Mouse (Mus musculus) limb, embryonic 10.5 days (tissue): ENCODE data around the gene Fbxl18. TPM values are rescaled to one million over a fixed set of nuclear protein-coding genes. Genes with fewer than 3 reads are reported as not detected.
"Not testable (repeated sequence)": the region's sequence is repeated elsewhere in the genome, so short reads cannot be mapped to it uniquely, and the experiment has no call there.

Source experiments
- DNase-seq: peaks from one replicate; pipeline ENCODE4 v3.0.0-alpha.2; 2017; ENCODE audit warnings: low spot score
- H3K27ac ChIP-seq: fragments of 300-500 bp; sonication (generic); 2 replicates; pipeline ENCODE4 v1.5.1; 2016; ENCODE audit warnings: mild to moderate bottlenecking
- H3K27me3 ChIP-seq: fragments of 300-500 bp; sonication (generic); 2 replicates; pipeline ENCODE4 v1.6.1; 2016; ENCODE audit warnings: low read depth, mild to moderate bottlenecking; ENCODE audit not compliant: poor library complexity, severe bottlenecking
- H3K36me3 ChIP-seq: fragments of 300-500 bp; sonication (generic); 2 replicates; pipeline ENCODE4 v1.6.1; 2016; ENCODE audit warnings: mild to moderate bottlenecking, moderate library complexity
- H3K4me1 ChIP-seq: fragments of 300-500 bp; sonication (generic); 2 replicates; pipeline ENCODE4 v1.6.1; 2016
- H3K4me3 ChIP-seq: fragments of 300-500 bp; sonication (generic); 2 replicates; pipeline ENCODE4 v1.5.1; 2016; ENCODE audit warnings: mild to moderate bottlenecking, moderate library complexity
- H3K9me3 ChIP-seq: fragments of 300-500 bp; sonication (generic); replicated peaks from 2 replicates; pipeline ENCODE4 v1.6.1; 2016; ENCODE audit warnings: mild to moderate bottlenecking
- WGBS: fragments of 180-500 bp; shearing (Covaris S2); methylation state at CpG from one replicate; pipeline ENCODE4 v1.1.7; 2016; 5-methylcytosine and 5-hydroxymethylcytosine counted together
- polyA plus RNA-seq: library from polyadenylated mRNA; unstranded; fragments of >200 nt; fragmentation: Nextera tagmentation; extraction: Ambion mirVana; gene quantifications from 2 replicates; pipeline ENCODE4 v1.2.1, GENCODE M21; 2016

Gene Fbxl18
- polyA plus RNA-seq, 1 experiment from 2014 or later: 20.9 TPM

DNA sequence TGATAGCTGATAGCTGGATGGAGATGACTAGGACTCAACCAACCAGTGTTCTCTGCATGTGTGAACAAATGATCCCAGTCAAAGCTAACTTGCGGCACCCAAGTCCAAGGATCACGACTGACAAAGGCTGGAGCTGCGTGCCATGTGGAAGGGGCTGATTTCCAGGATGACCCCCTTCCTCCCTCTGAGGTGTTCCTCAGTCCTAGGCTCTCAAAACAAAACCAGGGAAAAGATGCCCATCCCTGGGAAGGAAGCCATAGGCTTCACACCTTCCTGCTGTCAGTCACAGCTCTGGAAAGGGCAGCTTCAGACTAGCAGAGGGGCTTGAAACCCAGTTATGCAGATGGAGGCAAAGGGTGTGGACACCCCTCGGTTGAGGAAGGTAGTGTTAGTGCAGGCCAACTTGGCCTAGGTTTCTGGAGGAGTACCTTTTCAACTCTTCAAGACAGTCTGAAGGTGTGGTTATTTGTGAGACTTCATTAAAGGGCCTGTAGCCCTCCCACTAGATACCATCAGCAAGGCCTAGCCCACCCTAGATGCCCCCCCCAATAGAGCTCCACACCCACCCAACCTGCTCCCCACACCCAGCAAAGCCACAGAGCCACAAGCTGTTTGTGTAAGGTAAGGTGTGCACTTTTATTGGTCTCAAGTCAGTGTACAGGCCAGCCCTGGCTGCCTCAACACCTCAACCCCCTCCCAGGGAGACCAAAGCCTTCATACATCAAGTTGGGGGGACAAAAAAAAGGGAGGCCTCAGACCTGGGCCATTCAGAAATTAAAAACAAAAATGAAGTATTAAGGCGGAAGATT lies 7.5 kb upstream of the Fbxl18 start:
- no peak for DNase-seq
- 55% methylated on average over 5 of the region's 5 CpGs for WGBS
- Histone ChIP-seq H3K27me3 (peaks cover 20% of the 10 kb centered on the region; the same call in 1 of the 2 replicates), H3K9me3 (no peaks in the 10 kb centered on the region), H3K4me3 (no peak overlapping the region), H3K27ac (no peak overlapping the region), H3K4me1 (peaks cover 24% of the 10 kb centered on the region), H3K36me3 (peaks cover 79% of the 10 kb centered on the region)

DNA sequence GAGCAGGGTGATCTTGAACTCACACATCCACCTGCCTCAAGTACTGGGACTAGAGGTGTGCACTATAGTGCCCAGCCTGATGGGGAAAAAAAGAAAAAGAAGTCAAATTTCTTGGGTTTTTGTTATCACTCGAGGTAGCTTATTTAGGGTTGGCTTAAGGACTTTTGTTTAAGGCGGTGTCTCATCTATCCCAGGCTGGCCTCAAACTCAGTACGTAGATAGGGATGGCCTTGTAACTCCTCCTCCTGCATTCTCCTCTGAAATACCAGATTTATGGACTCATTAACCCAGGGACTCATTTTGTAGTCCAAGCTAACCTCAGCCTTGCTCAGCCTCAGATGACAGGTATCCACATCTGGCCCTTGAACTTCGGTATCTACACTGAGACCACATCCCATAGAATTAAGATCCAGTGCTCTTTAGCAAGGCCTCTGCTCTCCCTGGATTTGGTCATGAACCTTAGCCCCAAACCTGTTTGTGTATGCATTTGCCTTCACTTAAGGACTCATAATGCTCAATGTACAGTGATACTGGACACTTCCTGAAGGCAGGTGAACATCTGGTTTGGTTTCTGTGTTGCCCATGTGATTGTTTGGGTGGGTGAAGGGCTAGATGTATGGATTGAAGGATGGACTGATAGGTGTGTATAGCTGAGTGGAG lies 6.8 kb upstream of the Fbxl18 start:
- H3K36me3 ChIP-seq: peaks cover 83% of the 10 kb centered on the region
- no peak for DNase-seq
- H3K27ac ChIP-seq: no peak overlapping the region

DNA sequence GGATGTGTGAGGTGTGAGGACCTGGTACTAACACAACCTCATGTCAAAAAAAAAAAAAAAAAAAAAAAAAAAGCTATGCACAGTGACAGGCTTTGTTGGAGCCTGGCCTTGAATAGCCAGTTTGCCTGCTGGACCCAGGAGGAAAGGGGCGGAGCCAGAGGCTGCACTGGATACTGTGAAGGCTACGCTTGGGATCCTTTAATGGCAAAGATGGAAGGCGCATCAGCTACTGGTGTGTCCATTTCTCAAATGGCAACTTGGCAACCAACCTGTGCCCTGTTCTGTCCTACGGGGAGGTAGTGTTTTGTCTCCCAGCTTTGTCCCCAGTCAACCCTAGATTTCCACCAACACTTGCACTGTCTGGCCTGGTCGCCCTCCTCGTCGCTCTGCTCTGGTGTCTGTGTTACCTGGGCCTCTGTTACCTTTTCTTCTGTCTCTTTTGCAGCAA lies 6.2 kb upstream of the Fbxl18 start:
- Histone ChIP-seq H3K9me3 (no peaks in the 10 kb centered on the region), H3K27ac (no peak overlapping the region), H3K4me1 (peaks cover 14% of the 10 kb centered on the region), H3K36me3 (peaks cover 83% of the 10 kb centered on the region), H3K4me3 (no peak overlapping the region), H3K27me3 (peaks cover 19% of the 10 kb centered on the region; the same call in 1 of the 2 replicates)
- DNase-seq: no peak
- WGBS: 87% methylated on average over 7 of the region's 7 CpGs

More for the DNA sequence above, 6.8 kb upstream of the Fbxl18 start:
- H3K9me3 ChIP-seq: no peaks in the 10 kb centered on the region
- peaks cover 16% of the 10 kb centered on the region for H3K4me1 ChIP-seq
- H3K27me3 ChIP-seq: peaks cover 20% of the 10 kb centered on the region; the same call in 1 of the 2 replicates
- no peak overlapping the region for H3K4me3 ChIP-seq
- 60% methylated on average over 4 of the region's 4 CpGs for WGBS

DNA sequence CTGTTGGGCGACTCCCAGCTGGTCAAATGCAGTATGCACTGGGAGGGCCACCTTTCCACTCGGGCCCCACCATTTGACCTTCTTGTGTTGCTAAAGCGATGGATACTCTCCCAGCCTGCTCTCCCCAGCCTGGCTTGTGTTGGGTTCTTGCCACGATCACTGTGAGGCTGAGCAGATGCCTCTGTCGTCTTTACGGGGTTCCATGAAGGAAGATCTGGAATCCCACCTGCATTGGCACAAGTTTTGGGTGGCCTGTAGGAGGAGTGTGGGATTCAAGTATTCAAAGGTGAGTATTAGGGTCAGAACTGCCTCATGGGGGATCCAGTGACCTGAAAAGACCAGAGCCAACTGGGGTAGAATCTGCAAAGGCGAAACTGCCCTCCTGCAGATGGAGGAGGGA lies 5.4 kb upstream of the Fbxl18 start:
- Histone ChIP-seq H3K9me3 (no peaks in the 10 kb centered on the region), H3K4me3 (no peak overlapping the region), H3K36me3 (peaks cover 79% of the 10 kb centered on the region), H3K27ac (no peak overlapping the region), H3K4me1 (peaks cover 20% of the 10 kb centered on the region), H3K27me3 (peaks cover 12% of the 10 kb centered on the region; the same call in 1 of the 2 replicates)
- no peak for DNase-seq
- 90% methylated on average over 7 of the region's 7 CpGs for WGBS

DNA sequence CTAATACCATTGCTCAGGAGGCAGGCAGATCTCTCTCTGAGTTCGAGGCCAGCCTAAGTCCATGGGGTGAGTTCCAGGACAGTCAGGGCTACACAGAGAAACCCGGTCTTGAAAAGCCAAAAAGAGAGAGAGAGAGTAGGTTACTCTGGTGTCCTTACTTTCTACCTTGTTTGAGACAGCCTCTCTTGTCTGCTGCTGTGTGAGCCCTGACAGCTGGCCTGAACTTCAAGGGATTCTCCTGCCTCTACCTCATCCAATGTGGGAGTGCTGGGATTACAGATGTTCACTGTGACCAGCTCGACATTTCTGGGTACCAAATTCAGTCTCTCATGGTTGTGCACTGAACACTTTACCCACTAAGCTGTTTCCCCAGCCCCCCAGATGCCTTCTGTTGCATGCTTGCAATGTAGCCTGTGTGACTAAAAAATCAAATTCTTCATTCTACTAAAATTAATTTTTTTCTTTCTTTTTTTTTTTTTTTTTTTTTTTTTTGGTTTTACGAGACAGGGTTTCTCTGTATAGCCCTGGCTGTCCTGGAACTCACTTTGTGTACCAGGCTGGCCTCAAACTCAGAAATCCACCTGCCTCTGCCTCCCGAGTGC lies 4.8 kb upstream of the Fbxl18 start:
- WGBS: 84% methylated on average over 5 of the region's 5 CpGs
- no peak for DNase-seq
- Histone ChIP-seq H3K4me1 (peaks cover 23% of the 10 kb centered on the region), H3K27ac (no peak overlapping the region), H3K36me3 (peaks cover 73% of the 10 kb centered on the region), H3K9me3 (no peaks in the 10 kb centered on the region), H3K27me3 (peaks cover 6% of the 10 kb centered on the region; the same call in 1 of the 2 replicates), H3K4me3 (no peak overlapping the region)

DNA sequence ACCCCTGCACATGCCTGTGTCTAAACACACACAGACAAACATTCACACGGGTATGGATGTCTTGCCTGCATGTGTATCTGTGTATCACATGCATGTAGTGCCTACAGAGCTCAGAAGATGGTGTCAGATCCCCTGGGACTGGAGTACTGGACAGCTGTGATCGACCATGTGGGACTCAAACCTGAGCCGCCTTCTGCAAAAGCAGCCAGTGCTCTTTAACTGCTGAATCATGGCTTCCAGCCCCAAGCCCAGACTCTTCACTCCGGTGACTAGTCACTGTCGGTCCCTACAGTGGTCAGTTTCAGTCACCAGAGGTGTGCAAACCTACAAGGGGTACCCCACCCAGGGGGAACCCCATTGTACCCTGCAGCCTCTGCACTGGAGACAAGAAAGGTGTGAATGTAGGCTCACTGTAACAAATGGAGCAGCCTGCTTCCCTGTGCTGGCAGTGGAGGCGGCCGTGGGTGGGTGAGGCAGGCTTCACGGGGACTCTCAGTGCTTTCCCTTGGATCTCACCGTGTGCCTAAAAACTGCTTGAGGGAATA lies 3.9 kb upstream of the Fbxl18 start:
- H3K36me3 ChIP-seq: peaks cover 64% of the 10 kb centered on the region
- 87% methylated on average over 9 of the region's 9 CpGs for WGBS
- H3K4me1 ChIP-seq: peaks cover 20% of the 10 kb centered on the region
- no peak overlapping the region for H3K27ac ChIP-seq
- H3K27me3 ChIP-seq: no peaks in the 10 kb centered on the region
- no peak for DNase-seq
- H3K9me3 ChIP-seq: no peaks in the 10 kb centered on the region
- H3K4me3 ChIP-seq: no peak overlapping the region

DNA sequence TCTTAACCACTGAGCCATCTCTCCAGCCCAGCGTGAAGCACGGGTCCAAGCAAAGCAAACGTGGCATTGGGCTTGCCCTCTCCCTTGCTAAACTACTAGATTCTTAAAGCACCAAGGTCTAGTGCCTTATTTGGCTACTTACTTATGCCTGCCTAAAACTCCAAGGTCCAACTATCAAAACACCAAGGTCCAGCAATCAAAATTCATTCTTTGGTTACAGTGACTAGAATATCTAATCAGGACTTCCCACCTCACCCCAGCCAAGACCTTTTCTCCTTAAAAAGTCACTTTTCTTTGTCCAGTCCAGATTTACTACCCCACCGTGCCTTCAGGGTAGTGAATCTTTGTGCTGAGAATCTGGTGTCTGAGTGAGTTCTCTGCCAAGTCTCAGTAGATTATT lies 3.1 kb upstream of the Fbxl18 start:
- Histone ChIP-seq H3K36me3 (peaks cover 56% of the 10 kb centered on the region), H3K4me3 (no peak overlapping the region), H3K9me3 (no peaks in the 10 kb centered on the region), H3K27ac (no peak overlapping the region), H3K4me1 (peaks cover 21% of the 10 kb centered on the region), H3K27me3 (no peaks in the 10 kb centered on the region)
- 96% methylated on average over 4 of the region's 4 CpGs for WGBS
- DNase-seq: no peak

DNA sequence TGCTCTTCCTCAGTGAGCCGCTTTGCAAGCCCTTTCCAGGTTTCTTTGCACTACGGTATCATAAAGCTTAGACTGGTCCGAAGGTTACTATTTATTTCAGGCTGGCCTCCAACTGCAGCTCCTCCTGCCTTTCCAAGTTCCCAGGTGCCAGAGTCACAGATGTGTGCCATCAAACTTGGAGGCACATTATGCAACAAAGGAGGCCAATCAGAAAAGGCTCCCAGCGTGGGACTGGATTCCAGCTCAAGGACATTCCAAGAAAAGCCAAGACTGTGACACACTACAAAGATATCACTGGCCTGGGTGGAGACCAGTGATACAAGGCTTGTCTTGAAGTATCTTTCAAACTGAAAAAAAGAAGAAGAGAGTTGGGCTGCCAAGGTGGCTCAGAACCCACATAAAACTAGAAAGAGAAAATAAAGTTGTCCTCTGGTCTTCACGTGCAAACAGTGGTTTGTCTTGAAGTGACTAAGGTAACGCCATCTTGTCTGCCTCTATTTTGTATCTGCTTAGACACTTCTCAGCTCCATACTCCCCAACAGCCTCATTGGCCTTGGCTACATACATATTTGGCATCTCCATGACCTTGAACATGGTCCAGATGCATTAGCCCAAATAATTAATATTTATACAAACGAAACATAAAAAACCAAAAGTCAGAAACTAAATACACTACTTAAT lies 2.5 kb upstream of the Fbxl18 start:
- Histone ChIP-seq H3K27me3 (no peaks in the 10 kb centered on the region), H3K4me1 (peaks cover 21% of the 10 kb centered on the region), H3K9me3 (no peaks in the 10 kb centered on the region), H3K36me3 (peaks cover 50% of the 10 kb centered on the region), H3K27ac (no peak overlapping the region), H3K4me3 (no peak overlapping the region)
- DNase-seq: no peak
- 94% methylated on average over 7 of the region's 7 CpGs for WGBS

DNA sequence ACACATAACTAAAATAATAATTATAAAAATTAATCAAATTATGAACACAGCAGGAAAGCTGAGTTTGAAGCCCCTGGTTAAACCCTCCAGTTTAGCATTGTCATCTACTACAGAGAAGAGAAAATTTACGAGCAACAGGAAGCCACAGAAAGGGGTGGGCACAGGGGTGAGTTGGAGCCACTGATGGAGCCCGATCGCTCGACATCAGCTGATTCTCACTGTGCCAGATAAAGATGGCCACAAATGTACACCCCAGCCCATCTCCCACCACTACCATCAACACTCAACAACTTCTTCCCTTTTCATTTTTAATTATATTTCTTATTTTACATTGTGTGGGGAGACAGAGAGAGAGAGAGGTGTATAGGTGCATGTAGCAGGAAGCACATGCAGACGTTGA lies 1.5 kb upstream of the Fbxl18 start:
- no peak for DNase-seq
- Histone ChIP-seq H3K27me3 (no peaks in the 10 kb centered on the region), H3K4me1 (peaks cover 21% of the 10 kb centered on the region), H3K27ac (no peak overlapping the region), H3K4me3 (no peak overlapping the region), H3K36me3 (peaks cover 40% of the 10 kb centered on the region), H3K9me3 (no peaks in the 10 kb centered on the region)
- 92% methylated on average over 5 of the region's 5 CpGs for WGBS

DNA sequence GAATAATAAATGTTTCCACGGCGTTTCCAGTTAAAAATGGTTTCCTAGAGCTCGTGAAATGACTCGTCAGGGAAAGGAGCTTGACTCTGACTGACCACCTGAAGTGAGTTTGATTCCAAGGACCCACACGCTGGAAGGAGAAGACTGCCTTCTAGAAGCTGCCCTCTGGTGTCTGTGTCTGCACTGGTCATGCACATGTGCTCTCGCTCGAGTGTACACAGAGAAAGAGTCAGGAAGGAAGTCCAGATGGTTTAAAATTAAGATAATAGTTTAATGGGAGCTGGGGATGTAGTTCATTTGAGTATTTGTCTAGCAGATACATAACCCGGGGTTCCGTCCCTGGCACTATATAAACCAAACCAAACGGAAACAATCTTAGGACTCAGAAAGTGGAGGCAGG lies 971 bp upstream of the Fbxl18 start:
- Histone ChIP-seq H3K36me3 (peaks cover 35% of the 10 kb centered on the region), H3K4me1 (peaks cover 21% of the 10 kb centered on the region), H3K27ac (no peak overlapping the region), H3K4me3 (no peak overlapping the region), H3K27me3 (no peaks in the 10 kb centered on the region), H3K9me3 (no peaks in the 10 kb centered on the region)
- no peak for DNase-seq
- WGBS: 87% methylated on average over 10 of the region's 10 CpGs

DNA sequence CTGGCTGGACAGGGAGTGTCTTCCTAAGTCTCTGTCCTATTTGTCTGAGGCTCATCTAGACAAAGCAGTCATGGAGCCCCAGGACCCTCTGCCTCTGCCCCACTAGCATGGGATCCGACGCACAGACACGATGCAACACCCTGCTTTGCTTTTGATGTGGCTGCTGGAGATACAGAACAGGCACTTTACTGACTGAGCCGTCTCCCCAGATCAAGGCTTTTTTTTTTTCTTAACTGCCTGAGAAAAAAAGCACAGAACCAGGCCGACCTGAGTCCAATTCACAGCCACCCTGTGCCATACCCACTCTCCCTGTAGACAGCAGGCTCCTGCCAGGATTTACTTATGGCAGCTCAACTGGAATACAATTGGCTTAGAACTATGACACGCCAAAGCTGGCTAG lies 3.8 kb downstream of the Fbxl18 start:
- no peak overlapping the region for H3K27ac ChIP-seq
- peaks cover 28% of the 10 kb centered on the region for H3K36me3 ChIP-seq
- H3K4me3 ChIP-seq: no peak overlapping the region
- H3K4me1 ChIP-seq: peaks cover 21% of the 10 kb centered on the region
- H3K9me3 ChIP-seq: no peaks in the 10 kb centered on the region
- no peaks in the 10 kb centered on the region for H3K27me3 ChIP-seq
- no peak for DNase-seq
- 59% methylated on average over 6 of the region's 6 CpGs for WGBS

DNA sequence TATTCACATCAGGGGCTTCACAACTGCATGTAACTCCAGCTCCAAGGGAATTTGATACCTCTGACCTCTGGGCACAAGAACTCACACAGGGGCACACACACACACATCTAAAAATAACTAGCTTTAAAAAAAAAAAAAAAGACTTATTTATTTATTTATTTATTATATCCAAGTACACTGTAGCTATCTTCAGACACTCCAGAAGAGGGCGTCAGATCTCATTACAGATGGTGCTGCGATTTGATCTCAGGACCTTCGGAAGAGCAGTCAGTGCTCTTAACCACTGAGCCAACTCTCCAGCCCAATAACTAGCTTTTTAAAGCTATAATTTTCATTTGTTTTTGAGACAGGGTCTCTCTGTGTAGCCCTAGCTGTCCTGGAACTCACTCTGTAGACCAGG lies 7.7 kb downstream of the Fbxl18 start:
- H3K27ac ChIP-seq, DNase-seq, H3K4me1 ChIP-seq, H3K27me3 ChIP-seq, H3K9me3 ChIP-seq, H3K4me3 ChIP-seq: not testable (repeated sequence)
- WGBS: 94% methylated on average over 3 of the region's 3 CpGs
- H3K36me3 ChIP-seq: peaks cover 67% of the 10 kb centered on the region
